Mouse (Mus musculus) small intestine, adult 2 months (tissue): ENCODE results near the gene Fbxl13.

Experiments
- CTCF ChIP-seq: fragments of 200-500 bp; IDR thresholded peaks from 2 replicates; pipeline ENCODE4 v1.5.1; 2012; ENCODE audit warnings: low read depth, mild to moderate bottlenecking, control low read depth, inconsistent platforms, low read length, moderate library complexity, mixed read lengths; ENCODE audit not compliant: insufficient replicate concordance, insufficient read length; ENCODE audit errors: extremely low read depth
- POLR2A ChIP-seq: fragments of 200-500 bp; IDR thresholded peaks from 2 replicates; pipeline ENCODE4 v1.6.1; 2012; ENCODE audit warnings: low read depth, mild to moderate bottlenecking, control low read depth, inconsistent platforms, low read length, moderate library complexity

GRCm38 (mm10) chr5:21692230-21692629, 46.8 kb upstream of the Fbxl13 start:
- TF ChIP-seq POLR2A: no peak
- no peak for TF ChIP-seq CTCF
